Mouse (Mus musculus): Measurements from ENCODE around the gene Kcnk3.

The Kcnk3 gene

DNA sequence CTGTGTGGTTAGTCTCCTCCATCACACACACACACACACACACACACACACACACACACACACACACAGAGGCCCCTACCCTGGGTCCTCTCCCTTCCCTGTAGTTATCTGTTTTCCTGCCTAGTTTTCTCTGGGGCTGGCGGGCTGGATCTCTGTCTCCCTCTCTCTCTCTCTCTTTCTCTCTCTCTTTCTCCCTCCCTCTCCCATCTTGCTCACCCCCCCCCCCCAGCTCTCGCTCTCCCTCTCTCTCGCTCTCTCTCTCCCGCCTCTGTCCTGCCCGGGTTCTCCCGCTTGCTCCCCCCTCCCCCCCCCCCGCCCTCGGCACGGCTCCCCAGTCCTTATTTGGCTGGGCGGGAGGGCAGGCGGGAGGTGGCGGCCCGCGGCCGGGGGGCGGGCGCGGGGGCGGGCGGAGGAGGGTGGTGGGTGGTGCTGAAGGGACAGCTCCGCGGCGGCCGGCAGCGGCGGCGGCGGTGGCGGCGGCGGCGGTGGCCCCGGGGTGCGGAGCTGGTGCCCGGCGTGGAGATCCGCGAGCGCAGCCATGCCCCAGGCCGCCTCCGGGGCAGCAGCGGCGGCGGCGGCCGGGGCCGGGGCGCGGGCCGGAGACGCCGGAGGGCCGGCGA, at the start of gene Kcnk3:
Gene Kcnk3, plus strand, starts transcription at position 490 of the 620 bp plus-strand sequence.
- DNase-seq = peak; percentile 96

DNA sequence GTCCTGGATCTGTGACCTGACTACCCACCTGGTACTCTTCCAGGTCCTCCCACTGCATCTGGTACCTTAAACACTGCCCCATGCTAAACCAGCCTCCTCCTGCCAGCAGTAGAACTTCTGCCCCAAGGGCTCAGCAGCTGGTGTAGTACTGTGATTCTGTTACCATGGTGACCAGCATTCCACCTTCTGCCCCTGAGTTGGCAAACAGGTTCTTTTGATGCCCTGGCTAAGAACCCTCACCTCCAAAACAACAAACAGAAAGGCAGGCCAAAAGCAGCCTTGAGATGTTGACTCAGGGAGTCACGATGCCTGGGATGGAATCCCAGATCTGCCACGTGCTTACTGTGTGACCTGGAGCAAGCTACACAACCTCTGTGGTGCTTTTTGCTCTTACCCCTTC, 42.3 kb upstream of the Kcnk3 start, which contains the start of gene Cib4:
Gene Cib4, minus strand, starts transcription at position 139 of the 400 bp plus-strand sequence.
- DNase-seq = no peak

GRCm38 (mm10) chr5:30548681-30549080, 39.3 kb upstream of the Kcnk3 start:
- no peak for DNase-seq

DNA sequence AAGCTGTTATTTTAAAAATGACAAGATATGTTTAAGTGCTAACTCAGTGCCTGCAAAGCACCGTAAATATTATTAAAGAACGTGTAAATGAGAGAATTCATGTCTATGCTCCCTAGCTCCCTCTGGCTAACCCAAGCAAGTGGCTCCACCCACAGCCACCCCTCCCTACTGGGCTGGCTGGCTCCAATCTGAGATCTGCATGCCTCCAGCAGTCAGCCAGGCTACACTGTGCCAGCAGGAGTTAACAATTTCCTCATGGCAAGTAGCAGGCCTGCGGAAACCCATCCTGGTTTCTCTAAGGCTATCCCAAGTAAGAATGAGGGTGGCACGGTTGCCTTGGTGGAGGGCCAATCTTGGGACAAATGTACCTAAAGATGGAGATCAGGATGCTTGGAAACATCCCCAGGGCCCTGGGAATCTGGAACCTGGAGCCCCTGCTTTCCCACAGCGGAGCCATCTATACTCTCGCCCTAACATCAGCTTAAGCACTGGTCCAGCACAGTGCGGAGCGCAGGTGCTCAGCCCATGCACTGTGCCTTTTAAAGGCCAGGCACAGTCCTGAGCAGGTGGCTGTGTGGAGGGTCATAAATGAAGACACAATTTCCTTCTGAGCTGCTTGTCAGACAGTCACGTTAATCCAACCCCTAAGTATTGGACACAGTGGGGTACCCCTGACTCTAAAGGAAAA, 37.5 kb upstream of the Kcnk3 start:
- DNase-seq = no peak

DNA sequence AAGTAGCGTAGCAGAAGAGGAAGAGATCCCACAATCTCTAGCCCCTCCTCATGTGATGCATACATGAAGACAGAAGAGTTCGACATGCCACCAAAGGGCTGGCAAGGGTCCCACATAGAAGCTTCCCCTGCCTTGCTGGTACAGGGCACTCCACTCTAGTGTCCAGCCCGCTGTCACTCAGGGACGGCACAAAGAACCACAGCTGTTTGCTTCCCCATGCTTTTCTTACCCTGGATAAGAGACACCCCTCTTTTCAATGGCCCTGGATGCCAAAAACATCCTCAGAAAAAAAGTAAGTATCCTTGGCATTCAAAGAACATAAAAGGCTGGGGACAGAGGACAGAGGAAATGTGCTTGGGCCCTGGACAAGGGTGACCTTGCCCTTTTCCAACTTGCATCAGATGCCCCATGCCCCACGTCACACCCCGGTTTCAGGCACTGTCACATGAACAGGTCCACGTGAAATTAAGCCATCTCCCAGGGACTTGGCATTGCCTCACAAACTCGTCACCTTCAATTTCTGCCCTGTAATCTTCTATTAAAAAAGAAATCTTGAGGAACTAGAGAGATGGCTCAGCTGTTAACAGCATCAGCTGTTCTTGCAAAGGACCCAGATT, 36.8 kb upstream of the Kcnk3 start:
- DNase-seq = no peak

- DNase-seq = no peak
These were observed 36.0 kb upstream of the Kcnk3 start for GRCm38 (mm10) chr5:30552006-30552405.

- DNase-seq = no peak
These were observed 34.0 kb upstream of the Kcnk3 start for GRCm38 (mm10) chr5:30553936-30554335.

DNA sequence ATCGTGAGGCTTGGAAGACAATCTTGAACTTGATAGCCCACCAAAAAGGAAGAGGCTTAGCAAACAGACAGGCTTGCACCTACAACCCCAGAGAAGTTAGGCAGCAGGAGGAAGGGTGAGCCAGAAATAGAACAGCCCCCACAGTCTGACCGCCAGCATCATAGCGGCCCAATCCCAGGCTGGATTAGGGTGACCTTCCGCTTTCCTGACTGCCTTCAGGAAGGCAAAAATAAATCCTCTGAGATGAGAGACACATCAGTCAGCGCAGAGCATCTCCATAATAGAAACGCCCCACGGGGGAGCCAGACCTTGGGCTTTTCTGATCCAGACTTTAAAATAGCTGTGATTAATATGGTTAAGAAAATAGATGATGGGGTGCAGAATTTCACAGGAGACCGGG, 33.0 kb upstream of the Kcnk3 start:
- no peak for DNase-seq

- DNase-seq = no peak
These were observed 31.7 kb upstream of the Kcnk3 start for GRCm38 (mm10) chr5:30556284-30556683.

GRCm38 (mm10) chr5:30559421-30559820, 28.5 kb upstream of the Kcnk3 start:
- no peak for DNase-seq

GRCm38 (mm10) chr5:30559986-30560493, 27.9 kb upstream of the Kcnk3 start:
- peak; percentile 92 for DNase-seq

DNA sequence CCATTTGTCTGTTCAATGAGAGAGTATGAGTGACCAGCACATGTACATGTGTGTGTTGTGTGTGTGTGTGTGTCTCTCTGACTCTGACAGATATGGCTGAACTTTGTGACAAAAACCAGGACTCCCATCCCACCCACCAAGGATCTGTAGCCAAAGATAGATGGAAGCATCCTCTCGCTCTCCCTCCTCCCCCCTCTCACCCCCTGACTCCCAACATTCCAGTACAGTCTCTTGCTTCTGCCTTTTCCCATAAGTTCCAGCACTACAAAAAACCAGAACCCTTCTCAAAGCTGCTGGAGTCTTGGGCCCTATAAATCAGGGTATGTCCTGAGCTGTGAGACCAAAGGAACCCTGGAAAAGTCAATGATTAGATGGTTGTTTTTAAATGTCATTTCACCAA, 19.5 kb upstream of the Kcnk3 start:
- DNase-seq = no peak

DNA sequence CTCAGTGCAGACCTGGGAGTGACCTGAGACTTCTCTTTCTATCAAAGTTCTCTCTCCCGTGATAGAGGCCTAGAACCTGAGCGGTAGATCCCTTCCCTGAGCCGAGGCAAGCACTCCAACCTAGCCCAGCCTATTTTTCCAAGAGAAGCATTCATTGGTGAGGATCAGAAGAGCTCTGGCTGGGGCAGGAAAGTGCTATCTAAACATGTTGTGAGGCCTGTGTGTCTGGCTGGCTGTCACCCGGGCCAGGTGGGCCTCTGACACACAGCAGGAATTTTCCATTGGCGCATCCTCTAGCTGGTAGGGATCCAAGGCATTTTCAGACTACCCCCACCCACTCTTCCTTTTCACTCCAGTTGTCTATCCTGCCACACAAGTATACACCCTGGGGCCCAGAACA, 16.1 kb upstream of the Kcnk3 start:
- peak; percentile 90 for DNase-seq

- peak; percentile 93 for DNase-seq
These were observed 13.6 kb upstream of the Kcnk3 start for GRCm38 (mm10) chr5:30574367-30574766.

DNA sequence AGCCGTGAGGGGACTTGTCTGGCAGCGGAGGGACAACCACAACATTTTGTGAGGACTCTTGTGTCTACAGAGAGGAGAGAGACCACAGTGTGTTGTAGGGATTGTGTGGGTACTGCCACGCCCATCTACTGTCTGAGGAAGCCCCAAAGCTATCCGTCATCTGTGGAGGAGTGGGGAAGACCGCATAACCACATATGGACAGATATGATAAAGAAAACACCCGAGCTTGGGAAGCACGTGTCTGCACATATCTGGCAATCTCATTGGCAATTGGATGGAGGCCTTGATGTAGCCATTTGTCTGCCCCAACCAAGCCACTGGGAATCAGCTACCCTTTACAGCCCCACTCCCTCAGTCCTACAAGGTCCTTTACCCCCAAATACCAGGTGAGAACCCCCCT, 11.7 kb upstream of the Kcnk3 start:
- no peak for DNase-seq

DNA sequence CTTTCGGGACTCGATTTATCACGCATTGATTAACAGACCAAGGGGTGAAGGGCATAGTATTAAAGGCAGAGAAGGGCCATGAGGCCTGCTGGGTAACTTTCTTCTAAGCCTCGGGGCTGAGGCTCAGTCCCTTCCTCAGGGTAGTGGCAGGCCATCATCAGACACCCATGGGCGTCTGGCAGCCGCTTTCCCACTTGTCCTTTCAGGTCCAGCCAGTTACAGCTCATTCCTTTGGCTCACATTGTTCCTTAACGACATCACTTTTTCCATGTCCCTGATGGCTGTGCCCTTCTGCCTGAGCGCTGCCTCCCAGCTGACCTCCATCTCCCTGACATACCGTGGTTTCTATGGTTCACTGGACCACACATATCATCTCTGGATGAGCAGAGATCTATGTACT, 10.7 kb upstream of the Kcnk3 start:
- peak; percentile 97 for DNase-seq

DNA sequence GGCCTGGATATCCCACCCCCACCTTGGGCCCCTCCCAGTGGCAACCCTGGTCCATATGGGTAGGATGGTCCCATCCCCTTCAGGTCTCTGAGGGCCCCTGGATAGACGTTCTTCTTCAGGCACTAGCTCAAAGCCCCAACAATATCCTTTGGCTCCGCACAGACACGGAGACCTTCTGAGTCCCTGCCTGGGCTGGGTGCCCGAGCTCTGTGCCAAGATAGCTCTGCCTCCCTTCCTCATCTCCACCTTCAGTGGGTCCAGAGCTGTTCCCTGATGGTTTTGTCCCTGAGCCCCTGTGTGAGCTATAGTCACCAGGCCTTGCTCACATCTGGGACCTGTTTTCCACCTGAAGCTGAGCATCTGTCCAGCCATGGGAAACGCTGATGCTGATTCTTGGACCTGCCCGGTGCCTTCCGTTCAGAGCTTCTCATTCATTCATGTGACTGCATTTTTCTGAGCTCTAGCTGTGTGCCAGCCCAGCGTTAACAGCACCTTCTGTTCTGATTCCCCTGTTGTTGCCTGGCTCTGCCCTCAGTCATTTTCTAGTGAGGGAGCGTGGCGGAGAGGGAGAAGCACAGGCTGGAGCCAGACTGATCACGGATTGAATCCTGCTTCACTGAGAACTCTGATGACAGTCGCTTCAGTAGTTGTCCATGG, 10.2 kb upstream of the Kcnk3 start:
- DNase-seq = peak; percentile 93

DNA sequence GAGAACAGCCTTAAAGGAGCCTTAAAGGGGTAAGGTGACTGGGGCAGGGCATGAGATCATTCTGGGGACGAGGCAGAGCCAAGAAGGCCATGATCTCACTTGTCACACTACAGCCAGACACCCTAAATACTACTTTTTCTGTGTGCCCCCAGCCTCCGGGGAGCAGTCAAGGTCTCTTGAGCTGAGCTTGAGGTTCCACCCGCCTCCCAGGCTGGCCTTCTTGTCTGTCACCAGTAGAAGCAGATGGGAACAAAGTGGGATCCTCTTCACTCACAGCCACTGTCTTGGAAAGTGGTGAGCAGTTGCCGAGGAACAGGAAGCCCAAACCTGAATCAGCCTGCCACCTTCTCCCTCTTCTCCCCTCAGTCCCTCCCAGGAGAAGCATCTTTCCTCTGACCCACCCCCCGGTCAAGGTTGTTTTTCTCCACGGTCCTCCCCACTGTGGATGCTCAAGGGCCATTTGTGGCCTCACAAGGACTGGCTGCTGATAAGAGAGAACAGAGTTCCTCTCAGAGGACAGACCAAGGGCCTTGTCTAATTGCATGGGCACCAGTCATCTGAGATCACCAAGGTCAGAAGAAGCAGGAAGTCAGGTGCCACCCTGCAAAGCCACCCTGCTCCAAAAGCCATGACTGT, 9.4 kb upstream of the Kcnk3 start:
- no peak for DNase-seq

GRCm38 (mm10) chr5:30580725-30581124, 7.2 kb upstream of the Kcnk3 start:
- no peak for DNase-seq

DNA sequence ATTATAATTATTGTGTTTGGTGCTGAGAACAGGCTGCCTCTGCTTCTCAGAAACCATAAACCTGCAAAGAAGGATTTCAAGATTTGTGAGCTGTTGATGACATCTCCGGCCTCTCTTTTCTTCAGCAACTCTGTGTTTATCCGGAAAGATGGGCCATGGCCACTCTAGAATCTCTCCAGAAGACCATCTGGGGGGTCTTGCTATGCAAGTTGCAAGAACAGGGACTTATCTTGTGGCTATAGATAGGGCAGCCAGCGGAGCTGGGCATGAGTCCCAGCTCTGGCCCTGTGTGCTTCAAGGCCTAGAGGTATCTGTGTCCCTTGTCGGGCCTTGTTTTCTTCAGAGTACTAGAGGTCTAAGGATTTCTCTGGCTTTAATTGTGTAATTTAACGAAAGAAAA, 6.0 kb upstream of the Kcnk3 start:
- DNase-seq = no peak

DNA sequence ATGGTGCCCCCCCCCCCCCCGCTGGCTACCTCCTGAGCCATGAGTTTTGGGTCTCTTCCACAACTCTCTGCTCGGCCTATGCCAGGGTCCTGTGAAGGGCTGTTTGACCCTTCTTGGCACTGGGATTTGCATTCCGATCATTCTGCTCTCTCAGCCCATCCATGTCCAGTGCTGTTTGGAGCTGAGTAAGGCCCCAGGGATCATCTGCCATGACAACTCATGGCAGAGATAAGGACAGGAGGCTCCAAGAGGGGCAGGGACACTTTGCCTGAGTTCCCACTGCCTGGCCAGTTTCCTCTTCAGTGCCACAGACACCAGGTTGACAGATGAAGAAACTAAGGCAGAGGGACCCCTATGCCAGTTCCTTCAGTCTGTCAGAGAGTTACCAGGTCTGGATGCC, 1.4 kb upstream of the Kcnk3 start:
- peak; percentile 96 for DNase-seq

DNA sequence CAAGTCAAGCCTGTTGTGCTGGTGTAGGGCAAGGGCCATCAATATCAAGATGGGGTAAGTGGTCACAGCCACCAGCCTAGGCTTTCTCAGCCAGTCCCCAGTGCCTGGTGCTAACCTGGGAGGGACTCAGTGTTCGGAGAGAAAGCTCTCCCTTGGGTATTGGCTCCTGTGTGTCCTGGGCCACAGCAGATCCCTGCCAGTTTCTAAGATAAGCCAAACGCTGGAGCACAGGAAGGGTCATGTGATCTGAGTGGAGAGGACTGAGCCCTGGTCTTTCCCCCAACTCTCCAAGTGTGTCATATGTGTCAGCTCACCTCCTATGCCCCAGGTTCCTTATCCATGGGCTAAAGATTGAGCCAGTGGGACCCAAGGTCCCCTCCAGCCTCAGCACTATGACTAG, 869 bp upstream of the Kcnk3 start:
- peak; percentile 99 for DNase-seq

Data from heart, adult 11 months (tissue).